Mouse (Mus musculus) hindbrain, embryonic 14.5 days (tissue): Measurements from ENCODE around the gene Tor3a. TPM values are rescaled to one million over a fixed set of nuclear protein-coding genes. Genes with fewer than 3 reads are reported as not detected.

Source experiments
- ATAC-seq: fragments of 200-750 bp; cut with Nextera tagmentation; 2 replicates; pipeline ENCODE4 v1.8.0; 2017; ENCODE audit warnings: moderate number of reproducible peaks, mild to moderate bottlenecking, moderate TSS enrichment, moderate library complexity; ENCODE audit not compliant: low FRiP score
- DNase-seq: peaks from one replicate; pipeline ENCODE4 v3.0.0-alpha.2; 2015; ENCODE audit warnings: low spot score
- H3K27ac ChIP-seq: fragments of 300-500 bp; sonication (generic); 2 replicates; pipeline ENCODE4 v1.5.1; 2014; ENCODE audit warnings: mild to moderate bottlenecking, moderate library complexity
- H3K27me3 ChIP-seq: fragments of 300-500 bp; sonication (generic); 2 replicates; pipeline ENCODE4 v1.6.1; 2014; ENCODE audit warnings: mild to moderate bottlenecking, low read length, mixed read lengths; ENCODE audit not compliant: control insufficient read depth, insufficient read depth
- H3K36me3 ChIP-seq: fragments of 300-500 bp; sonication (generic); replicated peaks from 2 replicates; pipeline ENCODE4 v1.6.1; 2014; ENCODE audit not compliant: control insufficient read depth, insufficient read depth
- H3K4me1 ChIP-seq: fragments of 300-500 bp; sonication (generic); replicated peaks from 2 replicates; pipeline ENCODE4 v1.6.1; 2014; ENCODE audit warnings: antibody characterized with exemption, low read length, mixed read lengths; ENCODE audit not compliant: control insufficient read depth, insufficient read depth
- H3K4me2 ChIP-seq: fragments of 300-500 bp; sonication (generic); replicated peaks from 2 replicates; pipeline ENCODE4 v1.6.1; 2014; ENCODE audit warnings: mild to moderate bottlenecking, moderate library complexity
- H3K4me3 ChIP-seq: fragments of 300-500 bp; sonication (generic); replicated peaks from 2 replicates; pipeline ENCODE4 v1.5.1; 2014; ENCODE audit warnings: mild to moderate bottlenecking, low read length
- H3K9ac ChIP-seq: fragments of 300-500 bp; sonication (generic); 2 replicates; pipeline ENCODE4 v1.6.1; 2014
- H3K9me3 ChIP-seq: fragments of 300-500 bp; sonication (generic); 2 replicates; pipeline ENCODE4 v1.6.1; 2016; ENCODE audit warnings: low read length; ENCODE audit not compliant: control insufficient read depth
- WGBS: fragments of 180-500 bp; shearing (Covaris S2); extraction: QIAGEN DNeasy Blood & Tissue Kit; methylation state at CpG from one replicate; pipeline ENCODE4 v1.1.7; 2014; 5-methylcytosine and 5-hydroxymethylcytosine counted together
- polyA plus RNA-seq: library from polyadenylated mRNA; unstranded; fragments of >200 nt; fragmentation: Nextera tagmentation; extraction: Ambion mirVana; gene quantifications from 2 replicates; pipeline ENCODE4 v1.2.1, GENCODE M21; 2014

The Tor3a gene
- polyA plus RNA-seq, 1 experiment from 2014 or later, result 4.5 TPM

- no peak overlapping the region for H3K9ac ChIP-seq
- no peak for DNase-seq
- no peaks in the 10 kb centered on the region for H3K27me3 ChIP-seq
- no peak for ATAC-seq
- 95% methylated on average over 8 of the region's 8 CpGs for WGBS
- no peak overlapping the region for H3K4me2 ChIP-seq
- no peak overlapping the region for H3K4me3 ChIP-seq
- H3K4me1 ChIP-seq, result no peaks in the 10 kb centered on the region
- no peaks in the 10 kb centered on the region for H3K9me3 ChIP-seq
- H3K36me3 ChIP-seq, result peaks cover 60% of the 10 kb centered on the region
- no peak overlapping the region for H3K27ac ChIP-seq
These were observed 44.2 kb downstream of the Tor3a start for GRCm38 (mm10) chr1:156629984-156630383.

- no peak for ATAC-seq
- H3K4me3 ChIP-seq, result no peak overlapping the region
These were observed 47.4 kb downstream of the Tor3a start for GRCm38 (mm10) chr1:156626729-156627128.

GRCm38 (mm10) chr1:156624231-156624630 lies 49.9 kb downstream of the Tor3a start:
- no peaks in the 10 kb centered on the region for H3K9me3 ChIP-seq
- DNase-seq, result no peak
- no peaks in the 10 kb centered on the region for H3K4me1 ChIP-seq
- 84% methylated on average over 1 of the region's 1 CpGs for WGBS
- no peak overlapping the region for H3K9ac ChIP-seq
- H3K36me3 ChIP-seq, result peaks cover 12% of the 10 kb centered on the region
- H3K4me2 ChIP-seq, result no peak overlapping the region
- H3K27me3 ChIP-seq, result no peaks in the 10 kb centered on the region
- ATAC-seq, result no peak
- no peak overlapping the region for H3K27ac ChIP-seq
- H3K4me3 ChIP-seq, result no peak overlapping the region

More at GRCm38 (mm10) chr1:156626729-156627128, 47.4 kb downstream of the Tor3a start:
- Histone ChIP-seq H3K9me3 (no peaks in the 10 kb centered on the region), H3K27me3 (no peaks in the 10 kb centered on the region), H3K4me2 (no peak overlapping the region), H3K36me3 (peaks cover 33% of the 10 kb centered on the region), H3K9ac (no peak overlapping the region), H3K27ac (no peak overlapping the region), H3K4me1 (no peaks in the 10 kb centered on the region)
- no peak for DNase-seq
- WGBS, result 79% methylated on average over 4 of the region's 4 CpGs

- no peak for ATAC-seq
These were observed 53.2 kb downstream of the Tor3a start for GRCm38 (mm10) chr1:156620951-156621350.

GRCm38 (mm10) chr1:156620292-156620909 lies 53.8 kb downstream of the Tor3a start:
- Histone ChIP-seq H3K9ac (no peak overlapping the region), H3K27me3 (no peaks in the 10 kb centered on the region), H3K27ac (no peak overlapping the region), H3K9me3 (no peaks in the 10 kb centered on the region), H3K36me3 (peaks cover 6% of the 10 kb centered on the region; the same call in 1 of the 2 replicates), H3K4me3 (no peak overlapping the region), H3K4me2 (no peak overlapping the region), H3K4me1 (peaks cover 16% of the 10 kb centered on the region; the same call in 1 of the 2 replicates)
- DNase-seq (no peak), ATAC-seq (no peak)
- 70% methylated on average over 4 of the region's 4 CpGs for WGBS

More at GRCm38 (mm10) chr1:156620951-156621350, 53.2 kb downstream of the Tor3a start:
- Histone ChIP-seq H3K9ac (no peak overlapping the region), H3K27me3 (no peaks in the 10 kb centered on the region), H3K4me1 (peaks cover 10% of the 10 kb centered on the region; the same call in 1 of the 2 replicates), H3K27ac (no peak overlapping the region), H3K4me2 (no peak overlapping the region), H3K9me3 (no peaks in the 10 kb centered on the region), H3K36me3 (peaks cover 10% of the 10 kb centered on the region), H3K4me3 (no peak overlapping the region)
- WGBS, result 82% methylated on average over 3 of the region's 3 CpGs
- DNase-seq, result no peak

- Histone ChIP-seq H3K36me3 (no peaks in the 10 kb centered on the region), H3K4me3 (no peak overlapping the region), H3K4me2 (no peak overlapping the region), H3K9me3 (no peaks in the 10 kb centered on the region), H3K4me1 (peaks cover 26% of the 10 kb centered on the region; the same call in 1 of the 2 replicates), H3K27me3 (no peaks in the 10 kb centered on the region), H3K27ac (no peak overlapping the region), H3K9ac (no peak overlapping the region)
- DNase-seq (no peak), ATAC-seq (no peak)
- 47% methylated on average over 4 of the region's 4 CpGs for WGBS
These were observed 56.3 kb downstream of the Tor3a start for GRCm38 (mm10) chr1:156617811-156618210.

GRCm38 (mm10) chr1:156616989-156617598 lies 57.1 kb downstream of the Tor3a start:
- H3K4me2 ChIP-seq, result no peak overlapping the region

GRCm38 (mm10) chr1:156615381-156616133 lies 58.6 kb downstream of the Tor3a start:
- Histone ChIP-seq H3K9me3 (no peaks in the 10 kb centered on the region), H3K27ac (no peak overlapping the region), H3K4me3 (no peak overlapping the region), H3K27me3 (no peaks in the 10 kb centered on the region), H3K4me1 (peaks cover 26% of the 10 kb centered on the region; the same call in 1 of the 2 replicates), H3K4me2 (peak overlapping the region; percentile 25; the same call in 1 of the 2 replicates), H3K9ac (no peak overlapping the region), H3K36me3 (no peaks in the 10 kb centered on the region)
- ATAC-seq (no peak; the same call in 1 of the 2 replicates), DNase-seq (no peak)
- WGBS, result 21% methylated on average over 13 of the region's 13 CpGs

More at GRCm38 (mm10) chr1:156616989-156617598, 57.1 kb downstream of the Tor3a start:
- ATAC-seq (no peak), DNase-seq (no peak)
- Histone ChIP-seq H3K27me3 (no peaks in the 10 kb centered on the region), H3K4me3 (no peak overlapping the region), H3K36me3 (no peaks in the 10 kb centered on the region), H3K4me1 (peaks cover 26% of the 10 kb centered on the region; the same call in 1 of the 2 replicates), H3K27ac (no peak overlapping the region), H3K9ac (no peak overlapping the region), H3K9me3 (no peaks in the 10 kb centered on the region)
- 38% methylated on average over 12 of the region's 12 CpGs for WGBS

- H3K4me1 ChIP-seq, result peaks cover 26% of the 10 kb centered on the region; the same call in 1 of the 2 replicates
- no peak for DNase-seq
- no peak overlapping the region for H3K4me3 ChIP-seq
- no peak overlapping the region for H3K27ac ChIP-seq
- whole genome bisulfite sequencing, result 93% methylated on average over 1 of the region's 1 CpGs
- H3K36me3 ChIP-seq, result no peaks in the 10 kb centered on the region
- ATAC-seq, result no peak
- no peaks in the 10 kb centered on the region for H3K27me3 ChIP-seq
- H3K9me3 ChIP-seq, result no peaks in the 10 kb centered on the region
- no peak overlapping the region for H3K9ac ChIP-seq
- no peak overlapping the region for H3K4me2 ChIP-seq
These were observed 59.4 kb downstream of the Tor3a start for GRCm38 (mm10) chr1:156614710-156615109.
